Mouse (Mus musculus): Measurements from ENCODE around the gene Crot. TPM values are rescaled to one million over a fixed set of nuclear protein-coding genes. Genes with fewer than 3 reads are reported as not detected.
"Not testable (repeated sequence)": the region's sequence is repeated elsewhere in the genome, so short reads cannot be mapped to it uniquely, and the experiment has no call there.

Gene Crot
- polyA plus RNA-seq, 1 experiment from 2014 or later = 18.1 TPM

DNA sequence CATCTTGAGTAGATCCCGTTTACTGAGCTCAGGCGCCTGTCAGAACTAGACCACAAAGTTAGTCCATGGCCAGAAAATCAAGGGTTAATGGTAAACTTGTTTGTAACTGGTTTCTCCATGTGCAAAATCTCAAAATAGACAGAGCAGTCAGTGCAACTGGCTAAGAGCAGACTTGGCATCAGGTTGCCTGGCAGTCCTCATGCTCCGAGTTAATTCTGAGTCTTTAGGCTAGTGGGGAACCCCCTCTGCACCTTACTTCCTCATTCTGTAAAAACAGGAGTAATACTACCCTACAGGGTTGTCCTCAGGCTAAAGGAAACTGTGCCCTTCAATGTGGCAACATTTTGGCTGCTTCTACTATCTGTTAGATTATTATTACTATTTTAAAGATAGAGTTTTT, 53.3 kb downstream of the Crot start:
- H3K4me3 ChIP-seq (ENCODE audit: low read depth, low read length) = no peak overlapping the region
- H3K36me3 ChIP-seq (ENCODE audit: control insufficient read depth, insufficient read depth, low read length) = no peaks in the 10 kb centered on the region
- no peaks in the 10 kb centered on the region for H3K27me3 ChIP-seq (ENCODE audit: control insufficient read depth, insufficient read depth, low read depth, low read length)
- WGBS = 92% methylated on average over 3 of the region's 3 CpGs
- no peaks in the 10 kb centered on the region for H3K9me3 ChIP-seq (replicated peaks; ENCODE audit: control insufficient read depth, low read length, poor library complexity, severe bottlenecking)
- ATAC-seq = no peak
- H3K27ac ChIP-seq (ENCODE audit: low read length) = no peak overlapping the region
- H3K4me2 ChIP-seq (ENCODE audit: low read length) = no peak overlapping the region
- H3K4me1 ChIP-seq (ENCODE audit: control insufficient read depth, insufficient read depth, low read length) = no peaks in the 10 kb centered on the region
- H3K9ac ChIP-seq (ENCODE audit: low read depth, low read length) = no peak overlapping the region

DNA sequence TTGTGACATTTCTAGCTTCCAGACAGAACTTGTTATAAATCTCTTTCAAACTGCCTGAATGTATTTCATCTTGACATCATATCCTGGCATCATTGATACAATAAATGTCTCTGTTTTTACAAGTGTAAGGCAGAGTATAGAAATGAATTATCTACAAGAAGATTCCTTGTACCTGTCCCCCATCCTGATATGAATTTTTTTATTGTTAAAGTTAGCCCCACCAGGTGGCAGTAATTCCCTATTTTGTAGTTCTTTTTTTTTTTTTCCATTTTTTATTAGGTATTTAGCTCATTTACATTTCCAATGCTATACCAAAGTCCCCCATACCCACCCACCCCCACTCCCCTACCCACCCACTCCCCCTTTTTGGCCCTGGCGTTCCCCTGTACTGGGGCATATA, 55.9 kb downstream of the Crot start:
- not testable (repeated sequence) for H3K4me3 ChIP-seq (ENCODE audit: low read depth, low read length); H3K36me3 ChIP-seq (ENCODE audit: control insufficient read depth, insufficient read depth, low read length); H3K27me3 ChIP-seq (ENCODE audit: control insufficient read depth, insufficient read depth, low read depth, low read length); H3K9me3 ChIP-seq (replicated peaks; ENCODE audit: control insufficient read depth, low read length, poor library complexity, severe bottlenecking); H3K27ac ChIP-seq (ENCODE audit: low read length); ATAC-seq; H3K4me2 ChIP-seq (ENCODE audit: low read length); H3K9ac ChIP-seq (ENCODE audit: low read depth, low read length); H3K4me1 ChIP-seq (ENCODE audit: control insufficient read depth, insufficient read depth, low read length)
- no CpG with 5 or more reads among the region's 1 CpGs for WGBS

- WGBS = 96% methylated on average over 7 of the region's 7 CpGs
- no peak for ATAC-seq
- no peak overlapping the region for H3K4me3 ChIP-seq (ENCODE audit: low read depth, low read length)
Measured at GRCm38 (mm10) chr5:8937965-8938364, 59.2 kb downstream of the Crot start.

DNA sequence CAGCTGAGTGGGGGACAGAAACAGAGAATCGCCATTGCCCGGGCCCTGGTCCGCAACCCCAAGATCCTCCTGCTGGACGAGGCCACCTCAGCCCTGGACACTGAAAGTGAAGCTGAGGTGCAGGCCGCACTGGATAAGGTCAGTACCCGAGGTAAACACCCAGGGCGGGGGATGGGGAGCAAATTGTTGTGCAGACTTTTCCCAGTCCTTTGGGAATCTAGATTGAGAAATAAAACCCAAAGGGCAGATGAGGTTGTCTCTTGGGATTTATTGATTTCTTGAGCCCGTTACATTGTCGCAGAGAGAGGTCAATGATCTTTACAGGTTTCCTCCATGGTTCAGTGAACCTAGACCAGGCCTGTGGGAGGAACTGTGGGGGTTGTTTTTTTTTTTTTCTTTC, 68.7 kb downstream of the Crot start:
- no peak overlapping the region for H3K9ac ChIP-seq (ENCODE audit: low read depth, low read length)
- no peaks in the 10 kb centered on the region for H3K27me3 ChIP-seq (ENCODE audit: control insufficient read depth, insufficient read depth, low read depth, low read length)
- 85% methylated on average over 9 of the region's 9 CpGs for WGBS
- no peak for ATAC-seq
- no peak overlapping the region for H3K27ac ChIP-seq (ENCODE audit: low read length)
- no peaks in the 10 kb centered on the region for H3K4me1 ChIP-seq (ENCODE audit: control insufficient read depth, insufficient read depth, low read length)
- no peaks in the 10 kb centered on the region for H3K36me3 ChIP-seq (ENCODE audit: control insufficient read depth, insufficient read depth, low read length)
- no peak overlapping the region for H3K4me3 ChIP-seq (ENCODE audit: low read depth, low read length)
- H3K9me3 ChIP-seq (replicated peaks; ENCODE audit: control insufficient read depth, low read length, poor library complexity, severe bottlenecking) = no peaks in the 10 kb centered on the region; the same call in 1 of the 2 replicates
- H3K4me2 ChIP-seq (ENCODE audit: low read length) = no peak overlapping the region

More at GRCm38 (mm10) chr5:8937965-8938364, 59.2 kb downstream of the Crot start:
- no peaks in the 10 kb centered on the region for H3K9me3 ChIP-seq (replicated peaks; ENCODE audit: control insufficient read depth, low read length, poor library complexity, severe bottlenecking)
- H3K4me1 ChIP-seq (ENCODE audit: control insufficient read depth, insufficient read depth, low read length) = no peaks in the 10 kb centered on the region
- no peaks in the 10 kb centered on the region for H3K36me3 ChIP-seq (ENCODE audit: control insufficient read depth, insufficient read depth, low read length)
- no peak overlapping the region for H3K9ac ChIP-seq (ENCODE audit: low read depth, low read length)
- H3K27ac ChIP-seq (ENCODE audit: low read length) = no peak overlapping the region
- no peak overlapping the region for H3K4me2 ChIP-seq (ENCODE audit: low read length)
- H3K27me3 ChIP-seq (ENCODE audit: control insufficient read depth, insufficient read depth, low read depth, low read length) = no peaks in the 10 kb centered on the region

- H3K36me3 ChIP-seq (ENCODE audit: control insufficient read depth, insufficient read depth, low read length) = no peaks in the 10 kb centered on the region
Measured at GRCm38 (mm10) chr5:8917069-8917468, 80.1 kb downstream of the Crot start.

GRCm38 (mm10) chr5:8916400-8916799, 80.7 kb downstream of the Crot start:
- H3K4me2 ChIP-seq (ENCODE audit: low read length) = no peak overlapping the region
- ATAC-seq = no peak
- no peak overlapping the region for H3K4me3 ChIP-seq (ENCODE audit: low read depth, low read length)
- WGBS = 88% methylated on average over 2 of the region's 2 CpGs
- H3K27ac ChIP-seq (ENCODE audit: low read length) = no peak overlapping the region
- no peaks in the 10 kb centered on the region; the same call in 1 of the 2 replicates for H3K9me3 ChIP-seq (replicated peaks; ENCODE audit: control insufficient read depth, low read length, poor library complexity, severe bottlenecking)
- no peak overlapping the region for H3K9ac ChIP-seq (ENCODE audit: low read depth, low read length)
- no peaks in the 10 kb centered on the region for H3K36me3 ChIP-seq (ENCODE audit: control insufficient read depth, insufficient read depth, low read length)
- H3K4me1 ChIP-seq (ENCODE audit: control insufficient read depth, insufficient read depth, low read length) = no peaks in the 10 kb centered on the region
- H3K27me3 ChIP-seq (ENCODE audit: control insufficient read depth, insufficient read depth, low read depth, low read length) = no peaks in the 10 kb centered on the region

More at GRCm38 (mm10) chr5:8917069-8917468, 80.1 kb downstream of the Crot start:
- 77% methylated on average over 6 of the region's 6 CpGs for WGBS
- no peak overlapping the region for H3K4me3 ChIP-seq (ENCODE audit: low read depth, low read length)
- no peak for ATAC-seq
- H3K4me1 ChIP-seq (ENCODE audit: control insufficient read depth, insufficient read depth, low read length) = no peaks in the 10 kb centered on the region
- no peaks in the 10 kb centered on the region for H3K27me3 ChIP-seq (ENCODE audit: control insufficient read depth, insufficient read depth, low read depth, low read length)
- H3K9ac ChIP-seq (ENCODE audit: low read depth, low read length) = no peak overlapping the region
- H3K9me3 ChIP-seq (replicated peaks; ENCODE audit: control insufficient read depth, low read length, poor library complexity, severe bottlenecking) = no peaks in the 10 kb centered on the region; the same call in 1 of the 2 replicates
- H3K4me2 ChIP-seq (ENCODE audit: low read length) = no peak overlapping the region
- H3K27ac ChIP-seq (ENCODE audit: low read length) = no peak overlapping the region

Other genes starting within 250 kb of the Crot start
- gene Abcb1b, start 199.2 kb downstream of the Crot start, polyA plus RNA-seq (2015; fragmentation: Nextera tagmentation; extraction: Ambion mirVana) = 0.78 and 0.97 TPM in 2 replicates
- gene Abcb4, start 103.6 kb downstream of the Crot start, polyA plus RNA-seq (2015; fragmentation: Nextera tagmentation; extraction: Ambion mirVana) = 0.30 and 0.67 TPM in 2 replicates
- gene Tmem243, start 103.3 kb upstream of the Crot start, polyA plus RNA-seq (2015; fragmentation: Nextera tagmentation; extraction: Ambion mirVana) = 9.4 and 9.7 TPM in 2 replicates
- 57.9 and 66.3 TPM in 2 replicates for gene Dmtf1, start 164.5 kb upstream of the Crot start, polyA plus RNA-seq (2015; fragmentation: Nextera tagmentation; extraction: Ambion mirVana)

All from midbrain, embryonic 16.5 days (tissue).